ENCODE assay signal across 10 mouse cellular contexts in genomic region chr10:99241829-99242711, GRCm38 (mm10). TPM values are rescaled to one million over a fixed set of nuclear protein-coding genes. Genes with fewer than 3 reads are reported as not detected.
DNase-seq lines count a peak whose midpoint lies in the region; ATAC-seq lines count a peak whose summit lies in the region.
"Had no signal": no experiment of that assay in that cellular context is flagged by ENCODE, and none has a peak within 500 bp of the region (broad histone marks: within the 10 kb centered on the region; RNA-seq: fewer than 3 reads in every experiment).

No protein-coding gene starts in this region.

- peak; percentile 22 to 33 for DNase-seq in cerebellum, postnatal 36 days
- DNase-seq in cerebellum, postnatal 4 days (ENCODE audit: low spot score in 2 of 2): no peak
- DNase-seq in right cerebral cortex, adult 18-20 months: peak; percentile 78
- no peak for DNase-seq in right cerebral cortex, postnatal 4 days
- DNase-seq in ovary, postnatal 14 days (ENCODE audit: low spot score): no peak
- DNase-seq in gastrocnemius, postnatal 36 days: no peak

- H3K4me2 ChIP-seq in intestine, embryonic 16.5 days (ENCODE audit: low read depth, low read length): peak overlapping the region; percentile 5
- H3K4me2 ChIP-seq: stomach, embryonic 15.5 days had no signal

- H3K9ac ChIP-seq in intestine, embryonic 16.5 days (ENCODE audit: low read depth, low read length): no peak overlapping the region
- H3K9ac ChIP-seq: stomach, embryonic 15.5 days had no signal

- WGBS in intestine, embryonic 16.5 days: 32% methylated on average over 16 of the region's 16 CpGs

- no peaks in the 10 kb centered on the region for H3K9me3 ChIP-seq in intestine, embryonic 16.5 days (ENCODE audit: control insufficient read depth, low read length)
- H3K9me3 ChIP-seq: stomach, embryonic 15.5 days had no signal

- H3K36me3 ChIP-seq in intestine, embryonic 16.5 days (ENCODE audit: control insufficient read depth, insufficient read depth, low read length): no peaks in the 10 kb centered on the region
- H3K36me3 ChIP-seq: G1E; stomach, embryonic 15.5 days had no signal

- no peak for ATAC-seq in intestine, embryonic 16.5 days
- ATAC-seq in monocyte, adult 5-6 weeks (replicated peaks; ENCODE audit: insufficient number of reproducible peaks, low FRiP score, low TSS enrichment, poor library complexity, severe bottlenecking): peak; percentile 51

- H3K27me3 ChIP-seq in intestine, embryonic 16.5 days (replicated peaks; ENCODE audit: control insufficient read depth, insufficient read depth, low read length): no peaks in the 10 kb centered on the region
- H3K27me3 ChIP-seq: stomach, embryonic 15.5 days had no signal

- intact Hi-C loops in gastrocnemius, postnatal 36 days (cut with DNase I): no loop called here

- peak overlapping the region; percentile 44; the same call in 1 of the 2 replicates for H3K27ac ChIP-seq in intestine, embryonic 16.5 days (ENCODE audit: low read length)
- H3K27ac ChIP-seq: stomach, embryonic 15.5 days had no signal

- peaks cover 16% of the 10 kb centered on the region for H3K4me1 ChIP-seq in intestine, embryonic 16.5 days (ENCODE audit: control insufficient read depth, insufficient read depth, low read length)

- H3K4me3 ChIP-seq in intestine, embryonic 16.5 days (ENCODE audit: low read length): no peak overlapping the region
- H3K4me3 ChIP-seq: stomach, embryonic 15.5 days had no signal

RNA-seq across cellular contexts. Expression of gene Dusp6, which starts 21.0 kb away (rescaled TPM):
- 37.2 and 37.5 TPM in 2 replicates for polyA plus RNA-seq in intestine, embryonic 16.5 days (2015; fragmentation: Nextera tagmentation; extraction: Ambion mirVana)
- 114 to 201 TPM (median 184 TPM) in 3 replicates for total RNA-seq in monocyte, adult 5-6 weeks (2017)
- 10 to 100 TPM; 16.4 to 17.4 TPM for total RNA-seq in gastrocnemius, postnatal 36 days (2021)
- polyA plus RNA-seq: G1E had no signal

Comparison
In these comparisons a context has a peak if more than half of its experiments do, and no peak if none do; other contexts are left out.
1. DNase-seq: peak in cerebellum, postnatal 36 days (2 of 2) and right cerebral cortex, adult 18-20 months (single experiment); none in cerebellum, postnatal 4 days (0 of 2), right cerebral cortex, postnatal 4 days (single experiment), ovary, postnatal 14 days (single experiment) and gastrocnemius, postnatal 36 days (0 of 2).